Mouse (Mus musculus) CH12.LX (cell line): ENCODE measurements around the gene Gabrg2. TPM values are rescaled to one million over a fixed set of nuclear protein-coding genes. Genes with fewer than 3 reads are reported as not detected.
A peak's percentile ranks its signal among the peaks of the same experiment; 100 is the strongest.

Experiments used
- DNase-seq: peaks from one replicate; pipeline ENCODE4 v3.0.0-alpha.2; 2013; ENCODE audit errors: extremely low read depth
- H3K27ac ChIP-seq: 2 replicates; pipeline ENCODE4 v1.5.1; 2012; ENCODE audit warnings: low read depth, mild to moderate bottlenecking, control low read depth, moderate library complexity; ENCODE audit not compliant: insufficient read depth
- H3K27me3 ChIP-seq: replicated peaks from 2 replicates; pipeline ENCODE3; 2012; ENCODE audit warnings: inconsistent platforms
- H3K36me3 ChIP-seq, 2 experiments: replicated peaks in 1 of 2; 2 replicates each; pipeline versions ENCODE3 to v1.6.1; 2012; ENCODE audit warnings: inconsistent platforms in 1 of 2, low read length in 1 of 2, mild to moderate bottlenecking in 1 of 2, mixed read lengths in 1 of 2, moderate library complexity in 1 of 2; ENCODE audit not compliant: control insufficient read depth in 1 of 2, insufficient read depth in 1 of 2
- H3K4me1 ChIP-seq, 2 experiments: 2 replicates each; pipeline ENCODE4 v1.6.1; 2012; ENCODE audit warnings: inconsistent platforms in 1 of 2, moderate library complexity in 1 of 2; ENCODE audit not compliant: insufficient read depth in 2 of 2, control insufficient read depth in 1 of 2
- H3K4me2 ChIP-seq: 2 replicates; pipeline ENCODE4 v1.6.1; 2012; ENCODE audit warnings: low read depth, mild to moderate bottlenecking, control low read depth; ENCODE audit not compliant: poor library complexity, insufficient read depth, severe bottlenecking
- H3K4me3 ChIP-seq, 3 experiments: fragments of 150-350 bp in 1 of 3; sonication (generic) in 1 of 3; replicated peaks in 1 of 3; 2 replicates each; pipeline versions ENCODE3 to v1.5.1; 2011 to 2012; ENCODE audit warnings: low read depth in 2 of 3, low read length in 2 of 3, mild to moderate bottlenecking in 2 of 3, moderate library complexity in 2 of 3, control low read depth in 1 of 3, improper control_type of control experiment in 1 of 3, inconsistent platforms in 1 of 3, mixed read lengths in 1 of 3; ENCODE audit not compliant: poor library complexity in 1 of 3
- H3K79me2 ChIP-seq: replicated peaks from 2 replicates; pipeline ENCODE4 v1.6.1; 2012; ENCODE audit warnings: mild to moderate bottlenecking, moderate library complexity; ENCODE audit not compliant: control insufficient read depth, poor library complexity, insufficient read depth, severe bottlenecking; ENCODE audit errors: extremely low read depth
- H3K9ac ChIP-seq: 2 replicates; pipeline ENCODE4 v1.6.1; 2012; ENCODE audit warnings: low read depth, mild to moderate bottlenecking, control low read depth, moderate library complexity; ENCODE audit not compliant: insufficient read depth
- H3K9me3 ChIP-seq: replicated peaks from 2 replicates; pipeline ENCODE3; 2012; ENCODE audit warnings: low read length, inconsistent platforms, mixed read lengths
- BHLHE40 ChIP-seq: IDR thresholded peaks from 2 replicates; pipeline ENCODE4 v1.6.1; 2011; ENCODE audit warnings: mild to moderate bottlenecking, low read depth, low read length, improper control_type of control experiment
- ELF1 ChIP-seq: IDR thresholded peaks from 2 replicates; pipeline ENCODE4 v1.6.1; 2014; ENCODE audit warnings: low read depth, mild to moderate bottlenecking, inconsistent platforms, low read length, improper control_type of control experiment
- EP300 ChIP-seq: IDR thresholded peaks from 2 replicates; pipeline ENCODE4 v1.6.1; 2011; ENCODE audit warnings: low read length, improper control_type of control experiment
- ETS1 ChIP-seq: conservative IDR thresholded peaks from 2 replicates; pipeline ENCODE4 v1.6.1; 2012; ENCODE audit warnings: low read depth, mild to moderate bottlenecking, inconsistent platforms, low read length, improper control_type of control experiment, moderate library complexity
- GABPA ChIP-seq: IDR thresholded peaks from 2 replicates; pipeline ENCODE4 v1.6.1; 2012; ENCODE audit warnings: low read depth, low read length, improper control_type of control experiment, inconsistent platforms; ENCODE audit not compliant: insufficient replicate concordance
- HCFC1 ChIP-seq: IDR thresholded peaks from 2 replicates; pipeline ENCODE4 v1.6.1; 2012; ENCODE audit warnings: low read depth, mild to moderate bottlenecking, inconsistent platforms, low read length, improper control_type of control experiment
- JUN ChIP-seq: IDR thresholded peaks from 2 replicates; pipeline ENCODE4 v1.6.1; 2011; ENCODE audit warnings: low read depth, mild to moderate bottlenecking, low read length, improper control_type of control experiment, moderate library complexity; ENCODE audit not compliant: insufficient read depth
- JUND ChIP-seq: conservative IDR thresholded peaks from 2 replicates; pipeline ENCODE4 v1.6.1; 2011; ENCODE audit warnings: low read depth, low read length, improper control_type of control experiment
- KAT2A ChIP-seq: IDR thresholded peaks from 2 replicates; pipeline ENCODE4 v1.6.1; 2012; ENCODE audit warnings: low read length, improper control_type of control experiment, inconsistent platforms; ENCODE audit not compliant: insufficient replicate concordance
- MAFK ChIP-seq: IDR thresholded peaks from 2 replicates; pipeline ENCODE4 v1.6.1; 2011; ENCODE audit warnings: low read length, improper control_type of control experiment; ENCODE audit not compliant: insufficient replicate concordance
- MAX ChIP-seq: IDR thresholded peaks from 2 replicates; pipeline ENCODE4 v1.6.1; 2011; ENCODE audit warnings: low read length, improper control_type of control experiment
- MAZ ChIP-seq: IDR thresholded peaks from 2 replicates; pipeline ENCODE4 v1.6.1; 2012; ENCODE audit warnings: low read depth, mild to moderate bottlenecking, inconsistent platforms, low read length, improper control_type of control experiment, moderate library complexity
- MXI1 ChIP-seq: IDR thresholded peaks from 2 replicates; pipeline ENCODE4 v1.6.1; 2011; ENCODE audit warnings: mild to moderate bottlenecking, low read depth, low read length, improper control_type of control experiment
- MYC ChIP-seq: IDR thresholded peaks from 2 replicates; pipeline ENCODE4 v1.6.1; 2011; ENCODE audit warnings: low read depth, mild to moderate bottlenecking, improper control_type of control experiment, low read length
- NELFE ChIP-seq: IDR thresholded peaks from 2 replicates; pipeline ENCODE4 v1.6.1; 2011; ENCODE audit warnings: low read depth, low read length, improper control_type of control experiment
- NRF1 ChIP-seq: IDR thresholded peaks from 2 replicates; pipeline ENCODE4 v1.6.1; 2014; ENCODE audit warnings: low read depth, mild to moderate bottlenecking, inconsistent platforms, low read length, improper control_type of control experiment, moderate library complexity
- PAX5 ChIP-seq: IDR thresholded peaks from 2 replicates; pipeline ENCODE4 v1.6.1; 2012; ENCODE audit warnings: low read length, inconsistent platforms, mixed read lengths
- POLR2A ChIP-seq: IDR thresholded peaks from 2 replicates; pipeline ENCODE4 v1.6.1; 2011; ENCODE audit warnings: low read depth, mild to moderate bottlenecking, improper control_type of control experiment, low read length
- POLR2AphosphoS2 ChIP-seq: IDR thresholded peaks from 2 replicates; pipeline ENCODE4 v1.6.1; 2011; ENCODE audit warnings: low read depth, low read length, improper control_type of control experiment
- RAD21 ChIP-seq: IDR thresholded peaks from 2 replicates; pipeline ENCODE4 v1.6.1; 2011; ENCODE audit warnings: low read depth, mild to moderate bottlenecking, low read length, improper control_type of control experiment, moderate library complexity
- SIN3A ChIP-seq: IDR thresholded peaks from 2 replicates; pipeline ENCODE4 v1.6.1; 2012; ENCODE audit warnings: low read length, improper control_type of control experiment, inconsistent platforms
- TBP ChIP-seq: conservative IDR thresholded peaks from 2 replicates; pipeline ENCODE4 v1.6.1; 2011; ENCODE audit warnings: low read depth, low read length, improper control_type of control experiment
- USF1 ChIP-seq: IDR thresholded peaks from 2 replicates; pipeline ENCODE4 v1.6.1; 2014; ENCODE audit warnings: low read depth, mild to moderate bottlenecking, inconsistent platforms, low read length, improper control_type of control experiment
- USF2 ChIP-seq: conservative IDR thresholded peaks from 2 replicates; pipeline ENCODE4 v1.6.1; 2011; ENCODE audit warnings: low read depth, low read length, improper control_type of control experiment
- ZC3H11A ChIP-seq: IDR thresholded peaks from 2 replicates; pipeline ENCODE4 v1.6.1; 2012; ENCODE audit warnings: low read depth, mild to moderate bottlenecking, inconsistent platforms, low read length, improper control_type of control experiment
- ZKSCAN1 ChIP-seq: IDR thresholded peaks from 2 replicates; pipeline ENCODE4 v1.6.1; 2012; ENCODE audit warnings: low read depth, inconsistent platforms, low read length, improper control_type of control experiment, borderline replicate concordance
- ZNF384 ChIP-seq: IDR thresholded peaks from 2 replicates; pipeline ENCODE4 v1.6.1; 2012; ENCODE audit warnings: low read depth, low read length, improper control_type of control experiment, inconsistent platforms
- dilution Hi-C: fragments of 300-500 bp; cut with MboI; formaldehyde crosslinking; loops from 2 replicates; pipeline ENCODE4 v1.14.3; 2020; ENCODE audit warnings: low sequenced_read_pairs; ENCODE audit not compliant: extremely low pct_unique_long_range_greater_than_20kb, extremely low pct_ligation_motif_present
- in situ Hi-C: fragments of 300-500 bp; cut with MboI; formaldehyde crosslinking; loops from 3 replicates; pipeline ENCODE4 v1.14.3; 2019; ENCODE audit warnings: low sequenced_read_pairs, low pct_ligation_motif_present, low pct_unique_long_range_greater_than_20kb, mixed read lengths
- polyA plus RNA-seq: library from polyadenylated mRNA; unstranded; fragments of >175 nt; gene quantifications from 2 replicates; pipeline ENCODE4 v1.2.1, GENCODE M21; 2012; ENCODE audit warnings: low read depth; ENCODE audit not compliant: insufficient read length
- total RNA-seq, 2 experiments: library from RNA; depleted of rRNA; stranded (reverse); fragments of 300-350 nt in 1 of 2; fragments of >200 nt in 1 of 2; gene quantifications; 2 replicates each; pipeline ENCODE4 v1.2.3; 2012 to 2014

Gene Gabrg2
- total and polyA plus RNA-seq, 3 experiments, result not detected

DNA sequence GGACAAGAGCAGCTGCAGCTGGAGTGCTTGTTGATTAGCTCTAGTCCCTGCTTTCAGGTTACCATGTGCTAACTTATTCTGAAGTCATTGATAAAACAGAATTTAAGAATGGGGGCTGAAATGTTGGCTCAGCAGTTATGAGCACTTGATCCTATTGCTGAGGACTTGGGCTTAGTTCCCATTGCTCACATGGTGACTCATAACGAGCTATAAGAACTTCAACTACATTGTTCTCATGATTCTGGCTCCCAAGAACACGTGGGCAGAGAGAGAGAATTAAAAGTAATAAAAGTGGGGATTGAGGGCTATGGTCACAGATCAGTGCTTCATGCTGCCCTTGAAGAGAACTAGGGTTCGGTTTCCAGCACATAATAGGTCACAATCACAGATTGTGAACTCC, 48.8 kb downstream of the Gabrg2 start:
- no peaks in the 10 kb centered on the region for H3K27me3 ChIP-seq
- DNase-seq, result no peak
- no peak overlapping the region for H3K27ac ChIP-seq
- no peak for TF ChIP-seq MAFK
- no peak for TF ChIP-seq ELF1
- TF ChIP-seq USF2, result no peak
- TF ChIP-seq JUN, result no peak
- no peak for TF ChIP-seq GABPA
- no peak for TF ChIP-seq SIN3A
- no peak for TF ChIP-seq HCFC1
- no peak for TF ChIP-seq NRF1
- no peak for TF ChIP-seq USF1
- TF ChIP-seq RAD21, result no peak
- no peak for TF ChIP-seq ZNF384
- no peak for TF ChIP-seq ZKSCAN1
- no peak for TF ChIP-seq JUND
- no peak for TF ChIP-seq BHLHE40
- no peak for TF ChIP-seq MYC
- TF ChIP-seq, all 38 proteins: peak for 0
- Histone ChIP-seq H3K79me2 (no peaks in the 10 kb centered on the region), H3K4me2 (0 out of 2 replicates have a peak overlapping the region, but pooled peaks have one; percentile 6), H3K9ac (no peak overlapping the region), H3K4me3 (no peak overlapping the region), H3K4me1 (peaks cover 0 to 11% of the 10 kb centered on the region in 2 experiments; a peak in 1 of 4 replicates), H3K36me3 (no peaks in the 10 kb centered on the region), H3K9me3 (no peaks in the 10 kb centered on the region)
- in situ Hi-C loops, result no loop called here
- dilution Hi-C loops, result no loop called here

DNA sequence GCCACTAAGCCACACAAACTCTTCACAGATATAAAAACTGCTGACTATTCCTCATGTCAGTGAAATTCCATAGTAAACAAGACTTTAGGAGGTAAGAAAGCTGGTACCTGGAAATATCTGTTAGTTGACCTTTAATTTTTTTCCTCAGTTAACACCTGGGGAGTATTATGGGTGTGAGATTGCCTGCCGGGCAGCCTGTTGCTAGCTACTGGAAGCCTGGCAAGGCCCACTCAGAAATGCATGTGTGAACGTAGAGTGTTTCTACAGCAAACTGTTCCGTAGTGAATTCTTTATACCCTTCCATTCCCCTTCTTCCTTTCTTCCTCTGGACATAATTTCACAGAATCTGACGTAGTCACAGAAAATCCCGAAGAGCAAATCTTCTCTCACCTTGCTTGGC, 55.2 kb downstream of the Gabrg2 start:
- in situ Hi-C loops (no loop called here), dilution Hi-C loops (no loop called here)
- Histone ChIP-seq H3K9ac (no peak overlapping the region), H3K36me3 (no peaks in the 10 kb centered on the region), H3K4me2 (no peak overlapping the region), H3K27ac (no peak overlapping the region), H3K4me3 (no peak overlapping the region), H3K4me1 (no peaks in the 10 kb centered on the region), H3K79me2 (no peaks in the 10 kb centered on the region), H3K9me3 (no peaks in the 10 kb centered on the region), H3K27me3 (no peaks in the 10 kb centered on the region)
- TF ChIP-seq ZC3H11A (no peak), ELF1 (no peak), NELFE (no peak), ZKSCAN1 (no peak), ZNF384 (no peak), ETS1 (no peak), GABPA (no peak), MAZ (no peak), POLR2AphosphoS2 (no peak), MXI1 (no peak), PAX5 (no peak), SIN3A (no peak), RAD21 (no peak), POLR2A (no peak), TBP (no peak), EP300 (no peak), MAX (no peak), KAT2A (no peak)
- no peak for DNase-seq
